Mouse (Mus musculus) embryo, embryonic 10.5 days (tissue): Measurements from ENCODE around the gene Zfp365.

Experiments
- DNase-seq: peaks from one replicate; pipeline ENCODE4 v3.0.0-alpha.2; 2015; ENCODE audit warnings: low spot score

Zfp365 gene

DNA sequence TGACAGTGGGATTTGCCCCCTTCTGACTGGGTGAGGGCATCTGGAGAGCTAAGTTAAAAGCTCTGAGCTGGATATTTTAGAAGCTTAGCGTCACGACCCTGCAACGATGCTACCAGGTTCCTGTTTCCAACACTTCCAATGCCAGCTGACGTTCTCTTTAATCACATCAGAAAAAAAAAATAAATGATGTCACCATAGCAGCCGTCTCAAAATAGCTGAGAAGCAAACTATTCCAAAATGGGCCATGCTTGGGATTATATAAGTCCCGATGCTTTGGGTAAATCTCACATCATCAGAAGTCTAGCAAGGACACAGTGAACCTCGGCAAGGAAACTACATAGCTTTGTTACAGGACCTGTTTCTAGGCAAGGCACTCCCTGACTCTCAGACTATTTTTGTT lies 9.1 kb downstream of the Zfp365 start:
- no peak for DNase-seq

DNA sequence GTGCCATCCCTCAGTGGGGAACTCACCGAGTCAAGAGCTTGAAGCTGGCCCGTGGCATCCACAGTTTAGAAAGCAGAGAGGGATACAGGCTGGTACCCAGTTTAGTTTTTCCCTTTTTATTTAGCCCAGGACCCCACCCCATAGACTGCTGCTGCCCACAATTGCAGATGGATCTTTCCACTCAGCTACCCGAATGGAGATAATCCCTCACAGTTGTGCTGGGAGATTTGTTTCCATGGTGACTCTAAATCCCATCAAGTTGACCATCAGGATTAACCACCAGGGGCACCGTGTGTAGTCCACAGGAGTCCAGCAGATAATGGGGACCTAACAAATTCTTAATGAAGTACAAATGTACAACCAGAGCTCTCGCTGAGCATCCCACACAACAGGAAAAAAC lies 11.3 kb downstream of the Zfp365 start:
- DNase-seq = peak; percentile 29

DNA sequence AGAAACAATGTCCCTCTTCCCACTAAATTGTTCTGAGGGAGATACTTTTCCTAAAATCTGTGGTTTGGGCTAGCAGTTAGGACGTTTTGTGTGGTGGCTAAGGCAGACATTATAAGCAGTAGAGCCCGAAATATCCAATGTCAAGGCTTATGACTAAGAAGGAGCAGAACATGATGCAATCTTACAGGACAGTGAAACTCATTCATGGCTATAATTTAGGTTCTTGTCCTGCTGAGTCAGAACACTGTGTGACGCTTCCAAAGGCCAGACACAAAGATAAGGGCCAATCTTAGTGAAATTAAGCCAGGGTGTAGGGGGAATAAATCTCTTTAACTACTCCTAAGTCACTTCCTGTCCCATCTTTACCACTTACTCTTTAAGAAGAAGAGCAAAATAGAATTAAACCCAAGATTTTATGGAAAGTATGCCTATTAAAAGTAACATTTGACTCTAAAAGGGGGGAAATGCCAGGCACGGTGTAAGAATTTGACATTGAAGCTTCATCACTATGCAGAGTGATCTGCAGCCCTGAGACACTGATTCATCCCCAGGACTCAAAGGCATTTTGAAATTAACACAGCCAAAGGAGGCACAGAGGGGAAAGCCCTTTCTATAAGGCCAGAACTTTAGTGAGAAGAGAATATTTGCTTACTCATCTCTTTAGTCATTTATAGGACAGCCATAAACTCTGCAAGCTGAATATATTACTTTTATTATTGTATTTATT lies 13.3 kb downstream of the Zfp365 start:
- DNase-seq = no peak

DNA sequence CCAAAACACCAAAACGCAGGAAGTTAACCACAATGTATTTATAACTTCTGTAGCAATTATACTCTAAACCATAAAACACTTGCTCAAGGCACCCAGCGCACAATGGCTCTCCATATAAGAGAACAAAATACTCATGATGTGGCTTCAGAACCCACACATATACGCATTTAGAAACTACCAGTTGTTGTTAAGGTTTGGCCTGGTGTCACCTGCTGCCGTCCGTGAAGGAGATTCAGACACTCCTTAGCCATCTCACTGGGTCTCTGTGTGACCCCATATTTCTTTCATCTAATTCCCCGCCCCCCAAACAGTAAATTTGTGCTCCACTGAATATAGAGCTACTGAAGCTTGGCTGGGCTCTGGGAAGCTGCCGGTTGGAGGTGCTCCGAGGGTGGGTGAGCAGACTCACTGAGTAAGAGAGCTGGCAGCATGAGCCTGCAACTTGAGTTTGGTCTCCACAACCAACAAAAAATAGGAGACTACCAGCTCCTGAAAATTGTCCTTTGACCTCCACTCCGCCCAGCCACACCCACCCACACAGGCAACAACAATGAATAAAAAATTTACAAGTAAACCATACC lies 14.0 kb downstream of the Zfp365 start:
- DNase-seq = no peak

DNA sequence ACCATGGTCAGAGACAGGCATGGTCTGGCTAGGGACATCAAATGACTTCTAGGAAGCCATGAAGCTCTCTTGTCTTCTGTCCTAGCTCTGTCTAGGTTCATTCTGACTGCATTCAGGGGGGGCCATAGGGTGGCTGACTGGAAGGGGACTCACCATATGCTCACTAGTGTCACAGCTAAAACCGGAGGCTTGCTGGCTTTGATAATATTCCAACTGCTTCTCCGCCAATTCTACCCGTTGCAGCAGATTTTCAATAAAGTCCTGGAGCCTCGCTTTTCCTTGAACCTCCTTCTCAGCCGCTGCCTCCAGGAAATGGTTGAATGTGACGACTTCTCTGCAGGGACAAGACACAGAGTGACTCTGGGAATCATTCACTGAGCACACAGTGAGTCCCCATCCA lies 15.2 kb downstream of the Zfp365 start:
- DNase-seq = no peak

DNA sequence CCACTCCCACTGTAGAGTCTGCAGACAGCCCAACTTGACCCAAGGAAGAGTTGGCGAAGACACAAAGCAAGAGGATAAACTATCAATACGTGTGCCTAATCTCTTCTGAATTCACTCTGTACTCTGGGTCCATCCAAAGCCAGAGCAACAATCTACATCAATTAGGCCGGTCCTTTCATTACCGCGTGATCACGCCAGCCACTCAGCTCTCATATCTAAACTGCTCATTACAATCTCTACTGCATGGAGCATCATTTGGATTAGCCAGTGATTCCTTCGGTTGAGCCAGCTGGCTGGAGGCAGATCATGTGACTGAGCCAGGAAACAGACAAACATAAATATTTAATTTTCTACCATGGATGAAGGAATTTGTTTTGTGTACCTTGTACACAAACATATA lies 17.8 kb downstream of the Zfp365 start:
- no peak for DNase-seq

DNA sequence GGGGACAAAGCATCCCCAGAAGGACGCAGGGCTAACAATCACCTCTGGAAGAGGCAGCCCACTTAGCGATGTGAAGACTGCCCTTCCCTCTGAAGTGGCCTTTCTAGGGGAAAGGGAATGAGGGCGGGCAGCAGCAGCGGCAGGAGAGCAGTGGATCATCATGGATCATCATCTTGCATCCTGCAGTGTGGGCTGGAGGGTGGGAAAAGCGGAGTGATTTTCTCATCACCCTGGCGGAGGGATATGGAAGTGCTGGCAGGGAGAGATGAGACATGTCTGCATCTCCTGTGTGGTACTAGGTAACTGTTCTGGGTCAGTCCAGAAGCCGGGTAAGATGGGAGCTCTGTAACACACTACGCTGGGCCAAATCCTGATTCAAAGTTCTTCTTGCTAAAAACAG lies 18.4 kb downstream of the Zfp365 start:
- no peak for DNase-seq

DNA sequence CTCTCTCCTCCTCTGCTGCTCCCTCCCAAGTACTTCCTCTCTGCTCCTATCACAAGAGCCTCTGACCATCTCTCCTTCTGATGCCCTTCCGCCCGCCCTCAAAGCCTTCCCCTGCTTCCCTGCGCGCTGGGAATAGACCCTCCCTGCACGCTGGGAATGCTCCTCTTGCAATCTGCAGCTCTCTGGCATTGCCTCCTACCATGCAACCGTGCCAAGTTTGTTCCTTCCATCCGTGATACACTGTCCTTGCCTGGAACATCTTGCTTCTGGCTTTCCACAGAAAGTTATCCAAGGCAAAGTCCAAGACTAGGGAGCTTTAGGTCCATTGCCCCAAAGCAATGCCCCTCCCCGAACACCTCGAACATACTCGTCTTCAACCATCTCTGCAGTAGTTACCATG lies 19.2 kb downstream of the Zfp365 start:
- no peak for DNase-seq

DNA sequence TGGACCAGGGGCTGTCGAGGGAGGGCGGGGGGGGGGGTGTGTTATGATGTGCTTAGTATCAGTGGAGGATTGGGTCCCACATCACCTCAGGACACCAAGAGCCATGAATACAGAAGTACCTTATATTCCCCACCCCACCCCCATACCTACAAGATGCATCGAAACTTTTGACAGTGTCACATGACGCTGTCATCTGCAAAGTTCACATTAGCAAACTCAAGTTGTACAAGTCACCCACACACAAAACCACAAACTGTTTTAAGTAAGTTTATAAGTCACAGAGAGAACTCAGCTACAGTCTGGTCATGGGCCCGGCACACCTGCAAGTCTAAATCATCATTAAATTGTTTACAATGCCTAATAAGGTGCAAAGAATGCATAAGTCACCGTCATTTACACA lies 21.3 kb downstream of the Zfp365 start:
- DNase-seq = no peak

DNA sequence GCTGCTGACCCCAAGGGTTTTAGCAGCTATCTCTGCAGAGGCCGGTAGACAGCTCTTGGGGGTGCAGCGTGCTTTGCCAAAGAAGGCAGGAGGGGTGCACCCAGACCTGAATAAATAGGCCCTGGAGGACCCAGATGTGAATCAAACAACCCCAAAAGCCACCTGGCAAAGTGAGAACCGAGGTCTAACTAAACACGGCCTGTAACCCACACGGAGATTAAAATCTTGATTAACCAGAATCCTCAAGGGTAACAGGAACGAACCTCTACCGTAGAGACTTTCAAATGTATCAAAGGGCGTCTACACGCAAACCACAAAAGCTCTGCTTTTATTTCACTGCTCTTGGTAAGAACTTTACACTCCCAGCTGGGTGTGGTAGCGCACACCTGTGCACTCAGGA lies 24.5 kb downstream of the Zfp365 start:
- DNase-seq = no peak

DNA sequence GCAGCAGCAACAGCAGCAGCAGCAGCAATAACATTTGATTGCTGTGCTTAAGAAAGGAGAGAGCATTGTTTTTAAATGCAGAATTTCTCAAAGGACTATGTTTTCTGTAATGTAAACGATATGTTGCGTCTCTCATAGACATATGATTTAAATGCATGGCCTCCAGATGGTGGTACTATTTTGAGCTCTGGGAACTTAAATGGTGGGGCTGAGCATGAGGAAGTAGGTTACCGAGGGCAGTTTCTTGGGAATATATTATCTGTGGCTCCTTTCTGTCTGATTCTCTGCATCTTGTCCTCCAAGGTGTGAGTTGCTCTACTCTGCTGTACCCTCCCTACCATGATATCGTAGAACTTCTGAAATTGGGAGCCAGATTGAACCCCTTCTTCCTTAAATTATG lies 31.8 kb downstream of the Zfp365 start:
- no peak for DNase-seq

DNA sequence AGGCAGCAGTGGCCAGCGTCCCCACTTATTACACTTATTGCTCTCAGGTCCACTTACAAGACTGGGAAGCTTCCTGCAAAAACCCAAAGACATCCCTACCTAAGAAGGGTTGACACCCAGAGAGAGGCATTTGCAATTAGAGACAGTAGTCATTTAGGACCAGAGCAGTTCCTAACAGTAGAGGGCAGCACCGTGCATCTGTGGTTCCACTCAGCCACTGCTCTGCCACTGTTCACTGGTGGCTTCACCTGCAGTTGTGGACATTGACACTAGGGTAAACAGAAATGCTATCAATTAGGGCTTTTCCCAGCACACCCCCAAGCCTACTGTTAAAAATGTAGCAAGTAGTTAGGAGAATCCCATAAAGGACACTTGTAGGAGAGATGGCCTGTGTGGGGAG lies 40.7 kb downstream of the Zfp365 start:
- DNase-seq = peak; percentile 82

DNA sequence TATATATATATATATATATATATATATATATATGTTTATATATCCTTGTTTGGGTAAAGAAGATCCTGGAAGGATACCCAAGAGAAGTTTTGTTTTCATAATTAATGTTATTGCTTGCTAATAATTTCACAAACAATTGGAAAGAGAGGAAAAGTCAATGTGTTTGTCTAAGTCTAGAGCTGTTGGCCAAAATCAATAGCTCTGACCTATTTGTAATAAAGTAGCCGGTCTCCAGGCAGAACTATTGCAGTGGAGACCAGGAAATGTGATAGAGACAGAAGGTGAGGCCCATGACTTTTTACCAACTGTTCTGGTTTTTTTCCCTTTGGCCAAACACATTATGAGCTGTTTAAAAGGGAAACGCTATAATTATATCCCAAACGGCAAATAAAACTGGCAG lies 44.2 kb downstream of the Zfp365 start:
- no peak for DNase-seq

DNA sequence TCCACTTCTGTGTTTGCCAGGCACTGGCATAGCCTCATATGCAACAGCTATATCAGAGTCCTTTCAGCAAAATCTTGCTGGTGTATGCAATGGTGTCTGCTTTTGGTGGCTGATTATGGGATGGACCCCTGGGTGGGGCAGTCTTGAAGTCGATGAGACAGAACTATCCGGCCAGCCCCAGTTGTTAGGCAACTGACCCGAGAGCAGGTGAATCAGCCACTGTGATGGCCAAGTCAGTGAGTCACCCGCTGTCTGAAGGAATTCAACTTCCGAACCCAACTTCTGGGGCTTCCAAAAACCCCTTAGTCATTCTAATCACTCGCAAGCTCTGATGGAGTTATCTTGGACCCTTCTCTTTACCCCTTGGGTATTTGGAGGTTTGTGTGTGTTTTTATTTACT lies 46.6 kb downstream of the Zfp365 start:
- DNase-seq = no peak

DNA sequence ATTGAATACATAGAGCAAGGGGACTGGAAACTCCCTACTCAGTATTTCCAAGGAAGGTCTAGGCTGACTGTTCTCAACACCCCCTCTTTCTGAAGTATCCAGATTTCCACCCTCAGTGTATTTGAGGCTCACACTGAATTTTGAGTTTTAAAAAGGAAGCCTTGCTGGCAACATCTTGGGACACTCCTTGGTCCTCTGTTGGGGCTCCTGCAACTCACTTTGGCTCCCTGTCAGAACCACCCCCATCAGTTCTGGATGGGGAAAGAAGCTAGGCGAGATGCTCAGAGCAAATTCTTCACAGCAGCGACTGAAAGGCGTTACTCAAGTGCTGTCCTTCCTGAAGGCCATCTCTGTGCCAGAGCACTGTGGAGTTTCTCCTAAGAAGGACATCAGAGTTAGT lies 47.4 kb downstream of the Zfp365 start:
- DNase-seq = no peak

DNA sequence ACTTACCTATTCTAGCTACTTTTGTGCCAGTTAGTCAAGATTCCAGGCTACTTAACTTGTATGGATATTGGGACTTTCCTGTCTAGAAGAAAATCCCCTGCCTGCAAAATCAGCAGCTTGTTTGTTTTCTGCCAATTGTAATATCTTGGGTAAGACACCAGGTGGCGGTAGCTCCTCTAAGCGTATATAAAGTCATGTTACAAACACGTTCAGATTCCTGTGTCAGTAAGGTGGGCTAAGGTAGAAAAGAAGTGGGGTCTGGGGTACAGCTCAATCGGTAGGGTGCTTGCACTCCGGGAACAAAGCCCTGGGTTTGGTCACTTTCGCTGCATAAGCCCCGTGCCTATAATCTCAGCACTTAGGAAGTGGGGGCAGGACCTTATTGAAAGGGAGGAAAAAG lies 50.1 kb downstream of the Zfp365 start:
- peak; percentile 64 for DNase-seq

DNA sequence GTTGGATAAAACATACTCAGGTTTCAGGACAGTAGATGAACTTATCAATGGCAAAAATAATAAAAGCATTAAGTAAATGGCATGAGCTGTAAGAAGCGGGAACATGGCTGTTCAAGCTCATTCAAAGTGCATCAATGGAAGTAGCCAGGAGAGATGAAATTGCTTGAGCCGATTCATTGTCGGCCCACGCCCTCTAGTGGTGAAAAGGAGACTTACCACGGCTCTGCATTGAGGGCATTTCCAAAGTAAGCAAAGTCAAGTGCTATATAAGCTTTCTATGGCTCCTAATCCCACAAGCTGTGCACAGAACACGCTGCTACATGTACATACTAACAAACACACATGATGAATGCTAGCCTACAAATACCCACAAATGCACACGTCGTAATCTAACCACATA lies 53.6 kb downstream of the Zfp365 start:
- DNase-seq = peak; percentile 93

DNA sequence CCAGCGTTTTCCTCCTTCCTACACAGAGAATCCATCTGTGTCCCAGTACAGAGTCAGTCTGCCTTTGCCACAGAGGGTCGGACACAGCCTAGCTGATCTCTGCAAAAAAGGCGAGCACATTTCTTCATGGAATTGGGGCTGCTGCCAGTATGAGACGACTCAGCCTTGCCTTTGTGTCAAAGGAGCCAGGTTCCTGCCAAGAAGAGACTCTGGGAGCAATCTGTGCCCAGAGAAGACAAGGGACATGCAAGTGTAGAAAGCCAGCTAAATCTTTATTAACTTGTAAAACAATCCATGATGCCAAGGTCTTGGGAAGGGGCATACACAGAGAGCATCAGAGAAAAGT lies 54.9 kb downstream of the Zfp365 start:
- DNase-seq = no peak

DNA sequence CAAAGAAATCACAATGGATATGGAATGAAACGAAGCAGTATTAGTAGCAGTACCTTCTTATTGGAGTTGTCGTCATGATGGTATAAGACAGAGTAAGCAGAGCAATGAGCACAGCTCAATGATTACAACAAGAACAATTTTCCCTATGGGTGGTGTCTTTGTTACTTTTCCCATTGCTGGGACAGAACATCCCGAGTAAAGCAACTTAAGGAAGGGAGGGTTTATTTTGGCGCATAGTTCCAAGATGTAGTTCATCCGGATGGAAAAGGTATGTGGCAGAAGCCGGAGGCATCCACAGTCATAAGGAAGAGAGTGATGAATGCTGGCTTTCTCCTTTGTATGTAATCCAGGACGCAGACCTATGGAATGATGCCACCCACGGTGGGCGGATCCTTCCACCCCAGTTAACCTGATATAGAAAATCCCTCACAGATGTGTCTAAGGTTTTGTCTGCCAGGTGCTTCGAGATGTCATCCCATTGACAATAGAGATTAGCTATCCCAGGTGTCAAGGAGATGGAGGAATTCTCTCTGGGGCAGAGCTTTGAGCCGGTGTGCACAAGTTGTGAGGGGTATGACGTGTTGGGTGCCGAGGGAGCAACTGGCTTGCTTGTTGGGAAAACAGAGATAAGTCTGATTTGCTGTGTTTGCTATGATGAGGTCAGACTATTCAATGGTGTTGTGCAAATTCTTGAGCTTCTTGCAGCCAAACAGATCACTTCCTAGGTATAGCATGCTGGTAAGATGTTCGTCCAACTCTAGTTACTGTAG lies 55.5 kb downstream of the Zfp365 start:
- DNase-seq = no peak

DNA sequence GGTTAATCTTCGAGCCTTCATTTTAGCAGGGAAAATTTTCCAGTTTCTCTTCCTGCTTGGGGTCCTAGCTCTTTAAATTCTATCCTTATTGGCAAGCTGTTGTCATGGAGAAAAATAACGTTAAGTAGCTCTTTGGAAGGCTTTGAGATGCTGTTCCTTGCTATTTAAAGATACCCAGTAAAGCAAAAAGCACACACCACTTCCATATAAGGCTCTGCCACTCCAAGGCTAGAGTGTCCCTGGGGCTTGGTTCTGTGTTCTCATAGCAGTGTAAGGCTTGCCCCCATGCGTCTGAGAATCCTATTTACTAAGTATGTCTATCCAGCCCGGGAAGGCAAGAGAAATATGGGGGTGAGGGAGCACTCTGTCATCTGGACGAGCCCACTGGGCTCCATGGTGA lies 56.7 kb downstream of the Zfp365 start:
- no peak for DNase-seq

DNA sequence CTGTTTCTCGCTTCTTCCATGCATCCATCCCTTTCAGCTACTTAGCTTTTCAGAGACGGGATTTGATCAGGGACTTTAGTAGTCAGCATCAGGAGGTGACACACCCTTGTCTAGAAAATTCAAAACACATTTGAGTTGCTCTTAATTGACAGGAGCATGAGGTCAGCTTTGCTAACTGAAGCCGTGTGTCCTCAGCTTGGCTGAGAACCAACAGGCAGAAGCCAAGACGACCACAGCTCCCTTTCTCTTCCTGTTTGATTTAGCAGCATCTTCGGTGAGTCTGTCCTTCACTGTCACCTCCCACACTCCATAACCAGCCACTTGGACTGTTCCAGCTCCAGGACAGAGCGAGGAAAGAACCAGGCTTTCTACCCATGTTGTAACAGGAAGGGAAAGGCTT lies 60.1 kb downstream of the Zfp365 start:
- no peak for DNase-seq

DNA sequence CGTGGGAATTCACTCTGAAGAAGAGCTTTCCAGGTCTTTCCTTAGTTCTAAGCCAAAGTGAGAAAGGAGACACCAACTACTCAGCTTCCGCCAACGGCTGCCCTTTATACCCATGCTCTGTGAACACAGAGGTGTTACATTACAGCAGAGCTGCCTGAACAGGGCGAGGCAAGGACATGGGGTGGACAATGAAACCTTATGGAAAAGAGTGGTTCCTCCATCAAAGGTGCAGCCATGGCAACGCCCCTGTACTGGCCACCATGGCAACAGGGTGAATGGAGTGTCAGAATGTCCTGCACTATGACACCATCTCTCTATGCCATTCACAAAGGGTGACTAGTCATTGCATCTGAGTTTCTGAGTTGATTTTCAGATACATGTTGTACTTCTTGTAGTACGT lies 61.4 kb downstream of the Zfp365 start:
- DNase-seq = peak; percentile 42

DNA sequence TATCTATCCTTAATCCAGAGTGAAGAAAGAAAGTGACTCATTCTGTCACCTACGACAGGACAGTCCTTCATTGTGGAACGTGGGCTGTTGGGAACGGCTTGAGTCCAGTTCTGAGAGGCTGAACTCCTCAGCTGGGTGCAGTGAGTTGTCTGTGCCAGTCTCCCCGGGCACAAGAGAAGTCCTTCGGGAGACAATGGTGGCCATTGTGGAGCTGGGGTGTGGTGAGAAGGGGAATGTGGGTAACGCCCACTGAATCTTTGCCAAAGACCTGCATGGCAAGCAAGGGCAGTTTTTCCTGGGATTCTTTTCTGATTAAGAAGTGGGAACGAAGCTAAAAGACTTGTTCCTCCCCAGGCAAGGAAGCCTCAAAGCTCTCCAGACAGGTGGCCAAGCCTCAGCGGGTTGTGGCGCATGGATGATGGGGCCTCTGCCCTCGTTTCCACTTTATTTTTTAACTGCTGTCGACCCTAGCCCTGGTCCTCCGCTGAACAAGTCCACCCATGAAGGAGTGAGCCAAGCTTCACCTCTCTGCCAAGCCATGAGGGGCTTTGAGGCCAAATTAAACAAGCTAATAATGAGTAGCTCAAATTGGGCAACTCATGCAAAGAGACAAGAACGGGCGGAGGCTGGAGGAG lies 66.3 kb downstream of the Zfp365 start:
- DNase-seq = no peak
